9 mouse cellular contexts compared by ENCODE assay signal in the genomic region with DNA sequence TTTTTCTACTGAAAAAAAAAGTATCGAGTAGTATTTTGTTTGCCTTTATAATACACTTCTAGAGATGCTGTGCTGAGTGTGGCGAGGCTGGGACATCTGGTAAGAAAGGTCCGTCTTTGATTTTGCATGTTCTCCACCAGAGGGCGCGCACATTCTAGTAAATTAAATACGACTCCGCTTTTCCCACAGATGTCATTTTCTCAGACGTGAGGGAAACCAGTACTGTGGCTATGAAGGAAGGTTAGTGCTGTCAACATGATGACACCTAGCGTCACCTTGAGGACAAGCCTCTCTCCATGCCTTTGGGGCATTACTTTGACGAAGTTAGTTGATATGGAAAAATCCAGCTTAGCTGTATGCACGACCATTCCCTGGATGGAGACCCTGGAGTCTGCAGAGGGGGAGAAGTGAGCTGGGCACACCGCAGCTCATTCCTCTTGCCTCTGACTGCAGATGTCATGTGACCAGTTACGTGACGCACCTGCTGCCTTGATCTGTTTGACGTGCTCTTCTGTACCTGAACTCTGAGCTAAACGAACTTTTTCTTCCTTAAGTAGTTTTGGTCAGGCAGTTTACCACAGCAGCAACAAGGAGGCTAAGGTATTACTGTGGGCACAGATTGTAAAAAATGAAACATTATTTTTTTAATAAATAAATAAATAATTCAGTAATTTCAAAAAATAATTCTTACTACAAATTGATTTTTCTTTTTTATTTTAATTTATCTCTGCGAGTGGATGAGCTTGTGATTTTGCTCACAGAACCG. TPM values are rescaled to one million over a fixed set of nuclear protein-coding genes. Genes with fewer than 3 reads are reported as not detected.
DNase-seq lines count a peak whose midpoint lies in the region; ATAC-seq and TF ChIP-seq lines count a peak whose summit lies in the region.
"Had no signal": no experiment of that assay in that cellular context is flagged by ENCODE, and none has a peak within 500 bp of the region (broad histone marks: within the 10 kb centered on the region; RNA-seq: fewer than 3 reads in every experiment).

No protein-coding gene starts in this region.

- WGBS in forebrain, embryonic 16.5 days, result 30% methylated on average over 18 of the region's 18 CpGs
- 20% methylated on average over 18 of the region's 18 CpGs for WGBS in lung, postnatal 0 days

- no peaks in the 10 kb centered on the region for H3K79me2 ChIP-seq in MEL (ENCODE audit: control insufficient read depth, insufficient read depth, low read length, poor library complexity)

- no peaks in the 10 kb centered on the region for H3K9me3 ChIP-seq in MEL (replicated peaks; ENCODE audit: insufficient read depth, low read length)
- peaks cover 3% of the 10 kb centered on the region; the same call in 1 of the 2 replicates for H3K9me3 ChIP-seq in forebrain, embryonic 16.5 days (ENCODE audit: control insufficient read depth, low read length)
- no peaks in the 10 kb centered on the region for H3K9me3 ChIP-seq in lung, postnatal 0 days (ENCODE audit: low read length)

- H3K4me1 ChIP-seq in MEL (ENCODE audit: control insufficient read depth in 1 of 2, insufficient read depth in 2 of 2, low read length in 2 of 2), result no peaks in the 10 kb centered on the region
- H3K4me1 ChIP-seq in forebrain, embryonic 16.5 days (replicated peaks; ENCODE audit: control insufficient read depth, insufficient read depth, low read length), result no peaks in the 10 kb centered on the region
- no peaks in the 10 kb centered on the region for H3K4me1 ChIP-seq in lung, postnatal 0 days (ENCODE audit: insufficient read depth, low read depth, low read length)

- no peak for TF ChIP-seq RAD21 in MEL (IDR thresholded peaks at IDR 0.05; ENCODE audit: low read depth, low read length)

- H3K4me2 ChIP-seq in forebrain, embryonic 16.5 days (ENCODE audit: low read length), result no peak overlapping the region; the same call in 1 of the 2 replicates
- H3K4me2 ChIP-seq in lung, postnatal 0 days (replicated peaks; ENCODE audit: low read depth, low read length), result no peak overlapping the region

- ATAC-seq in cerebellum, adult (ENCODE audit: insufficient number of reproducible peaks, low FRiP score, low TSS enrichment), result peak; percentile 52; the same call in 1 of the 2 replicates
- peak; percentile 88 for ATAC-seq in forebrain, embryonic 16.5 days
- ATAC-seq in lung, postnatal 0 days, result peak; percentile 53; the same call in 1 of the 2 replicates

- TF ChIP-seq POLR2A in MEL (IDR thresholded peaks at IDR 0.05; ENCODE audit: control insufficient read depth in 1 of 2, insufficient read depth in 1 of 2, low read depth in 1 of 2, low read length in 2 of 2, poor library complexity in 1 of 2), result no peak

- DNase-seq in MEL (ENCODE audit: low read depth, low spot score), result peak; percentile 2
- DNase-seq in heart, postnatal 4 days, result peak; percentile 79
- DNase-seq in layer of hippocampus, adult 2 months (ENCODE audit: low spot score in 2 of 2), result peak; percentile 66 to 76
- peak; percentile 90 for DNase-seq in lung, postnatal 0 days (ENCODE audit: low spot score)
- DNase-seq in retina, adult 2 months (ENCODE audit: low read depth, low spot score), result peak; percentile 73
- DNase-seq in urinary bladder, postnatal 25 days (ENCODE audit: low spot score), result peak; percentile 70

- TF ChIP-seq EP300 in MEL (IDR thresholded peaks at IDR 0.05; ENCODE audit: low read depth in 1 of 2, low read length in 2 of 2), result no peak
- no peak for TF ChIP-seq EP300 in lung, postnatal 0 days (IDR thresholded peaks at IDR 0.05)

- peak in 2 of 3 experiments; percentile 2 to 7; a peak in 1 of 6 replicates for TF ChIP-seq CTCF in MEL (IDR thresholded peaks at IDR 0.05 in 2 of 3, conservative IDR thresholded peaks at IDR 0.05 in 1 of 3; ENCODE audit: control insufficient read depth in 1 of 3, insufficient read depth in 1 of 3, low read depth in 2 of 3, low read length in 3 of 3, poor library complexity in 1 of 3, severe bottlenecking in 1 of 3)
- TF ChIP-seq CTCF in layer of hippocampus, adult 2 months (conservative IDR thresholded peaks at IDR 0.05), result peak; percentile 90
- peak; percentile 80 for TF ChIP-seq CTCF in lung, postnatal 0 days (IDR thresholded peaks at IDR 0.05)

- no peak overlapping the region for H3K4me3 ChIP-seq in MEL (ENCODE audit: control insufficient read depth in 1 of 2, insufficient read depth in 1 of 2, low read depth in 2 of 2, low read length in 2 of 2)
- H3K4me3 ChIP-seq in forebrain, embryonic 16.5 days (replicated peaks; ENCODE audit: low read length), result no peak overlapping the region
- no peak overlapping the region for H3K4me3 ChIP-seq in layer of hippocampus, adult 2 months
- no peak overlapping the region for H3K4me3 ChIP-seq in lung, postnatal 0 days (ENCODE audit: low read depth, low read length)

- no peaks in the 10 kb centered on the region for H3K36me3 ChIP-seq in MEL (ENCODE audit: control insufficient read depth in 1 of 2, insufficient read depth in 2 of 2, low read length in 2 of 2)
- no peaks in the 10 kb centered on the region for H3K36me3 ChIP-seq in forebrain, embryonic 16.5 days (ENCODE audit: control insufficient read depth, insufficient read depth)
- H3K36me3 ChIP-seq in lung, postnatal 0 days (ENCODE audit: insufficient read depth, low read length), result no peaks in the 10 kb centered on the region

- H3K27ac ChIP-seq in MEL (ENCODE audit: control insufficient read depth, low read depth, low read length), result no peak overlapping the region
- no peak overlapping the region for H3K27ac ChIP-seq in forebrain, embryonic 16.5 days (ENCODE audit: low read length)
- no peak overlapping the region for H3K27ac ChIP-seq in layer of hippocampus, adult 2 months
- H3K27ac ChIP-seq in lung, postnatal 0 days (ENCODE audit: low read length), result no peak overlapping the region

- H3K27me3 ChIP-seq in MEL (ENCODE audit: control insufficient read depth in 1 of 2, insufficient read depth in 2 of 2, low read length in 2 of 2), result no peaks in the 10 kb centered on the region
- no peaks in the 10 kb centered on the region for H3K27me3 ChIP-seq in forebrain, embryonic 16.5 days (replicated peaks; ENCODE audit: control insufficient read depth, insufficient read depth, low read length)
- H3K27me3 ChIP-seq in lung, postnatal 0 days (replicated peaks; ENCODE audit: insufficient read depth, low read length), result no peaks in the 10 kb centered on the region

- H3K9ac ChIP-seq in MEL (ENCODE audit: control insufficient read depth, low read depth, low read length, poor library complexity, severe bottlenecking), result no peak overlapping the region
- H3K9ac ChIP-seq in forebrain, embryonic 16.5 days (replicated peaks; ENCODE audit: low read depth, low read length), result no peak overlapping the region
- no peak overlapping the region for H3K9ac ChIP-seq in lung, postnatal 0 days (replicated peaks; ENCODE audit: low read depth)

TF ChIP-seq in MEL, 35 proteins besides CTCF, POLR2A, EP300 and RAD21:
- TF ChIP-seq SMC3 (IDR thresholded peaks at IDR 0.05; ENCODE audit: low read depth, low read length) (no peak), NRF1 (IDR thresholded peaks at IDR 0.05; ENCODE audit: insufficient read depth, low read depth, low read length, poor library complexity, severe bottlenecking) (no peak), ETS1 (IDR thresholded peaks at IDR 0.05; ENCODE audit: low read depth, low read length) (no peak), MEF2A (IDR thresholded peaks at IDR 0.05; ENCODE audit: extremely low read depth, insufficient replicate concordance, low read depth, low read length, poor library complexity, severe bottlenecking) (no peak), TAL1 (IDR thresholded peaks at IDR 0.05; ENCODE audit: low read length) (no peak), SIN3A (IDR thresholded peaks at IDR 0.05; ENCODE audit: low read length) (no peak), RCOR1 (IDR thresholded peaks at IDR 0.05; ENCODE audit: low read depth, low read length) (no peak), GATA1 (IDR thresholded peaks at IDR 0.05; ENCODE audit: low read depth, low read length) (no peak), POLR2AphosphoS5 (IDR thresholded peaks at IDR 0.05; ENCODE audit: borderline replicate concordance, low read depth, low read length) (no peak), MAFK (IDR thresholded peaks at IDR 0.05; ENCODE audit: borderline replicate concordance, low read depth, low read length) (no peak), USF1 (IDR thresholded peaks at IDR 0.05; ENCODE audit: low read depth, low read length) (no peak), USF2 (IDR thresholded peaks at IDR 0.05; ENCODE audit: borderline replicate concordance in 1 of 2, insufficient read depth in 1 of 2, low read depth in 1 of 2, low read length in 2 of 2) (no peak)

RNA-seq across cellular contexts. Expression of a gene that starts 16.2 kb away (rescaled TPM):
- not detected in 2 replicates for total RNA-seq in MEL (2012; rRNA removed)
- not detected for polyA plus RNA-seq in MEL (2012; ENCODE audit: insufficient read depth in 1 of 2, insufficient read length in 2 of 2, low read depth in 1 of 2, low replicate concordance in 2 of 2, missing spikeins in 1 of 2)
- polyA plus RNA-seq in forebrain, embryonic 16.5 days (2015; fragmentation: Nextera tagmentation; extraction: Ambion mirVana), result 0.11 TPM in 1 of 2 replicates, not detected in the other
- not detected for total RNA-seq in heart, postnatal 4 days (2021)
- total RNA-seq in layer of hippocampus, adult 2 months (2021), result not detected
- polyA plus RNA-seq in lung, postnatal 0 days (2015; fragmentation: Nextera tagmentation; extraction: Ambion mirVana), result not detected in 2 replicates
- polyA plus RNA-seq: heart, embryonic 14.5 days had no signal

RNA-seq across cellular contexts. Expression of a gene that starts 24.6 kb away (rescaled TPM):
- not detected in 2 replicates for total RNA-seq in MEL (2012; rRNA removed)
- polyA plus RNA-seq in MEL (2012; ENCODE audit: insufficient read depth in 1 of 2, insufficient read length in 2 of 2, low read depth in 1 of 2, low replicate concordance in 2 of 2, missing spikeins in 1 of 2), result not detected
- 0.48 and 0.68 TPM in 2 replicates for polyA plus RNA-seq in forebrain, embryonic 16.5 days (2015; fragmentation: Nextera tagmentation; extraction: Ambion mirVana)
- not detected for total RNA-seq in heart, postnatal 4 days (2021)
- total RNA-seq in layer of hippocampus, adult 2 months (2021), result under 1 TPM; 0.37 to 0.38 TPM
- 1.3 and 2.1 TPM in 2 replicates for polyA plus RNA-seq in lung, postnatal 0 days (2015; fragmentation: Nextera tagmentation; extraction: Ambion mirVana)

RNA-seq across cellular contexts. Expression of a gene that starts 49.1 kb away (rescaled TPM):
- not detected in 2 replicates for total RNA-seq in MEL (2012; rRNA removed)
- not detected for polyA plus RNA-seq in MEL (2012; ENCODE audit: insufficient read depth in 1 of 2, insufficient read length in 2 of 2, low read depth in 1 of 2, low replicate concordance in 2 of 2, missing spikeins in 1 of 2)
- 8.9 and 11.6 TPM in 2 replicates for polyA plus RNA-seq in forebrain, embryonic 16.5 days (2015; fragmentation: Nextera tagmentation; extraction: Ambion mirVana)
- 1 to 10 TPM; 3.0 TPM for total RNA-seq in heart, postnatal 4 days (2021)
- 100 to 1,000 TPM; 106 to 116 TPM for total RNA-seq in layer of hippocampus, adult 2 months (2021)
- polyA plus RNA-seq in lung, postnatal 0 days (2015; fragmentation: Nextera tagmentation; extraction: Ambion mirVana), result 13.9 and 15.8 TPM in 2 replicates

Comparison
In these comparisons a context has a peak if more than half of its experiments do, and no peak if none do; other contexts are left out.
1. DNase-seq: peak in every context shown above with its lines; median percentile 90 in lung, postnatal 0 days; 79 in heart, postnatal 4 days; 73 in retina, adult 2 months; 71 in layer of hippocampus, adult 2 months; 70 in urinary bladder, postnatal 25 days; 2 in MEL.
2. CTCF ChIP-seq: peak in every context shown above with its lines; median percentile 90 in layer of hippocampus, adult 2 months; 80 in lung, postnatal 0 days; 4 in MEL.
3. RNA of a gene that starts 49.1 kb away (total RNA-seq): 106 to 116 TPM in layer of hippocampus, adult 2 months; 3.0 TPM in heart, postnatal 4 days and not detected in MEL; every median in the first group is over 10 times any median in the second.
4. Peak in every context shown above with its lines, with median percentiles within 50 percentile points of each other: ATAC-seq.